ENCODE assay signal across 12 mouse cellular contexts in the genomic region with DNA sequence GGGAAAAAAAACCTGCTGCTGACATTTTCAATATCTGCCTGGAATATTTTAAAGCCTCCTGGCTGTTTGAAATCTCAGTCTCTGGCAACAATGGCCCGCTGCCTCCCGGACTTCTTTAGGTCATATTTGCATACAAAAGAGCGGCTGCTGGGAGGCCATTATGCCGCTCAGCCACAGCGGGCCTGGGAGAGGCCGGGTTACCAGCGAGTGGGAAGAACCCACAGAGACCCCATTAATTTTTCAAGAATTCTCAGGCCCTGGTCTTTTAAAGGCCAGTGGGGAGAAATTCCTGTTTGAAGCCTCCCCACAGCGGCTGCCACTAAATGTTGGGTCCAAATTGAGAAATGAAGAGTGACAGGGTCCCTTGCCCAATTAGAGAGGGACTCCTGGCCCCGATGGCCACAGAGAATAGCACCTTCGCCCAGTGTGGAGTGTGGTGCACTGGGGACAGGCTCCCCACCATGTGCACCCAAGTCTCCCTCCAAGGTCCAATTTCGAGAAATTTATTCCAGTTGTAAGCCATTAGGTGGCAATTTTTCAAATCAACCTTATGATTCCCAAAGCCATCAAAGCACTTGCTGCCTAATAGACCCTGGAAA.
DNase-seq lines count a peak whose midpoint lies in the region; ATAC-seq and TF ChIP-seq lines count a peak whose summit lies in the region.
"Had no signal": no experiment of that assay in that cellular context is flagged by ENCODE, and none has a peak within 500 bp of the region (broad histone marks: within the 10 kb centered on the region; RNA-seq: fewer than 3 reads in every experiment).

No protein-coding gene starts in this region.

- WGBS in heart, embryonic 12.5 days = 46% methylated on average over 11 of the region's 11 CpGs
- WGBS in hindbrain, embryonic 12.5 days = 7% methylated on average over 11 of the region's 11 CpGs
- 16% methylated on average over 11 of the region's 11 CpGs for WGBS in midbrain, postnatal 0 days

- peaks cover 2% of the 10 kb centered on the region; the same call in 1 of the 2 replicates for H3K36me3 ChIP-seq in heart, embryonic 12.5 days
- no peaks in the 10 kb centered on the region for H3K36me3 ChIP-seq in hindbrain, embryonic 12.5 days
- H3K36me3 ChIP-seq in midbrain, postnatal 0 days (ENCODE audit: insufficient read depth, low read length) = no peaks in the 10 kb centered on the region
- H3K36me3 ChIP-seq: embryonic facial prominence, embryonic 15.5 days; limb, embryonic 13.5 days had no signal

- no peaks in the 10 kb centered on the region for H3K27me3 ChIP-seq in heart, embryonic 12.5 days (replicated peaks)
- no peaks in the 10 kb centered on the region for H3K27me3 ChIP-seq in hindbrain, embryonic 12.5 days
- H3K27me3 ChIP-seq in midbrain, postnatal 0 days (ENCODE audit: insufficient read depth, low read length) = no peaks in the 10 kb centered on the region
- H3K27me3 ChIP-seq: embryonic facial prominence, embryonic 15.5 days; limb, embryonic 13.5 days had no signal

- no peak overlapping the region for H3K4me3 ChIP-seq in heart, embryonic 12.5 days
- H3K4me3 ChIP-seq in hindbrain, embryonic 12.5 days = no peak overlapping the region
- H3K4me3 ChIP-seq in midbrain, postnatal 0 days (ENCODE audit: low read depth, low read length) = no peak overlapping the region
- H3K4me3 ChIP-seq: embryonic facial prominence, embryonic 15.5 days; limb, embryonic 13.5 days had no signal

- H3K9me3 ChIP-seq in heart, embryonic 12.5 days (replicated peaks) = no peaks in the 10 kb centered on the region
- no peaks in the 10 kb centered on the region for H3K9me3 ChIP-seq in hindbrain, embryonic 12.5 days (replicated peaks)
- no peaks in the 10 kb centered on the region for H3K9me3 ChIP-seq in midbrain, postnatal 0 days (ENCODE audit: low read length)
- H3K9me3 ChIP-seq: embryonic facial prominence, embryonic 15.5 days; limb, embryonic 13.5 days had no signal

- peaks cover 74% of the 10 kb centered on the region for H3K4me1 ChIP-seq in heart, embryonic 12.5 days (replicated peaks)
- H3K4me1 ChIP-seq in hindbrain, embryonic 12.5 days = peaks cover 67% of the 10 kb centered on the region
- H3K4me1 ChIP-seq in midbrain, postnatal 0 days (ENCODE audit: insufficient read depth, low read length) = peaks cover 16% of the 10 kb centered on the region; the same call in 1 of the 2 replicates

- no peak overlapping the region for H3K4me2 ChIP-seq in heart, embryonic 12.5 days
- no peak overlapping the region for H3K4me2 ChIP-seq in hindbrain, embryonic 12.5 days (replicated peaks)
- no peak overlapping the region for H3K4me2 ChIP-seq in midbrain, postnatal 0 days (ENCODE audit: low read depth, low read length, poor library complexity, severe bottlenecking)
- H3K4me2 ChIP-seq: embryonic facial prominence, embryonic 15.5 days; limb, embryonic 13.5 days had no signal

- no peak for ATAC-seq in heart, embryonic 12.5 days (ENCODE audit: insufficient number of reproducible peaks, low FRiP score)
- ATAC-seq in hindbrain, embryonic 12.5 days (ENCODE audit: low FRiP score) = peak; percentile 46; the same call in 1 of the 2 replicates
- ATAC-seq in midbrain, postnatal 0 days (ENCODE audit: low FRiP score) = no peak
- no peak for ATAC-seq in megakaryocyte, adult 5-6 weeks (ENCODE audit: poor library complexity, severe bottlenecking)

- intact Hi-C loops in heart, postnatal 36 days (cut with DNase I) = no loop called here
- intact Hi-C loops in gastrocnemius, postnatal 36 days (cut with DNase I) = no loop called here

- peak overlapping the region; percentile 48 for H3K27ac ChIP-seq in heart, embryonic 12.5 days (ENCODE audit: poor library complexity, severe bottlenecking)
- peak overlapping the region; percentile 85 for H3K27ac ChIP-seq in hindbrain, embryonic 12.5 days
- peak overlapping the region; percentile 55; the same call in 1 of the 2 replicates for H3K27ac ChIP-seq in midbrain, postnatal 0 days (ENCODE audit: low read depth, low read length)
- H3K27ac ChIP-seq: embryonic facial prominence, embryonic 15.5 days; kidney, postnatal 0 days; limb, embryonic 13.5 days; macrophage had no signal

- no peak for TF ChIP-seq CTCF in midbrain, postnatal 0 days (IDR thresholded peaks at IDR 0.05)

- H3K9ac ChIP-seq in heart, embryonic 12.5 days = 0 out of 2 replicates have a peak overlapping the region, but pooled peaks have one; percentile 30
- H3K9ac ChIP-seq in hindbrain, embryonic 12.5 days = no peak overlapping the region
- H3K9ac ChIP-seq in midbrain, postnatal 0 days (replicated peaks; ENCODE audit: low read length, poor library complexity, severe bottlenecking) = no peak overlapping the region
- H3K9ac ChIP-seq: embryonic facial prominence, embryonic 15.5 days; limb, embryonic 13.5 days had no signal

- no peak for DNase-seq in heart, postnatal 36 days
- DNase-seq in embryo, embryonic 11 days = peak; percentile 76
- no peak for DNase-seq in midbrain, postnatal 0 days (ENCODE audit: low spot score)
- no peak for DNase-seq in adrenal gland, postnatal 4 days (ENCODE audit: low spot score in 2 of 2)
- no peak for DNase-seq in gastrocnemius, postnatal 36 days
